Mouse (Mus musculus) heart, adult 2 months (tissue): ENCODE measurements at regions not wholly inside any gene's neighbourhood (a gene's known extent, or its start where the extent isn't known, plus 50 kb on each side); places are given as distances from the start of the nearest gene placed in this dataset.

Source experiments
- DNase-seq, 2 experiments: peaks; one replicate each; pipeline ENCODE4 v3.0.0; 2021
- H3K27ac ChIP-seq: fragments of 200-600 bp; 2 replicates; pipeline ENCODE4 v1.8.1; 2022
- H3K27me3 ChIP-seq: fragments of 200-500 bp; 2 replicates; pipeline ENCODE4 v1.6.1; 2012; ENCODE audit warnings: mild to moderate bottlenecking, low read length, inconsistent platforms, mixed read lengths; ENCODE audit not compliant: control insufficient read depth, insufficient read depth
- H3K36me3 ChIP-seq: fragments of 200-500 bp; 2 replicates; pipeline ENCODE4 v1.6.1; 2012; ENCODE audit warnings: low read length, inconsistent platforms; ENCODE audit not compliant: control insufficient read depth, insufficient read depth
- H3K4me1 ChIP-seq: fragments of 200-500 bp; 2 replicates; pipeline ENCODE4 v1.6.1; 2011; ENCODE audit warnings: low read length; ENCODE audit not compliant: control insufficient read depth, insufficient read depth
- H3K4me3 ChIP-seq: fragments of 200-600 bp; 2 replicates; pipeline ENCODE4 v1.8.1; 2022
- H3K79me2 ChIP-seq: fragments of 200-500 bp; replicated peaks from 2 replicates; pipeline ENCODE4 v1.6.1; 2012; ENCODE audit warnings: mild to moderate bottlenecking, inconsistent platforms, low read length, moderate library complexity, mixed read lengths; ENCODE audit not compliant: control insufficient read depth, insufficient read depth
- H3K9ac ChIP-seq: fragments of 200-500 bp; 2 replicates; pipeline ENCODE4 v1.6.1; 2012; ENCODE audit warnings: low read depth, mild to moderate bottlenecking, control low read depth, inconsistent platforms, low read length, mixed read lengths
- CTCF ChIP-seq: fragments of 200-600 bp; IDR thresholded peaks from 2 replicates; pipeline ENCODE4 v1.8.1; 2022; ENCODE audit warnings: antibody characterized with exemption, mild to moderate bottlenecking, moderate library complexity
- EP300 ChIP-seq: fragments of 200-500 bp; IDR thresholded peaks from 2 replicates; pipeline ENCODE4 v1.6.1; 2011; ENCODE audit warnings: low read depth, low read length, control low read depth; ENCODE audit not compliant: insufficient read depth
- POLR2A ChIP-seq: fragments of 200-500 bp; IDR thresholded peaks from 2 replicates; pipeline ENCODE4 v1.6.1; 2011; ENCODE audit warnings: mild to moderate bottlenecking, low read depth, low read length, control low read depth; ENCODE audit not compliant: insufficient read depth
- WGBS: fragments of 180-500 bp; shearing (Covaris S2); methylation state at CpG from one replicate; pipeline ENCODE4 v1.1.7; 2018; 5-methylcytosine and 5-hydroxymethylcytosine counted together
- intact Hi-C: fragments of 180-260 bp; cut with DNase I; formaldehyde crosslinking; loops from one replicate; pipeline ENCODE4 v1.15.1; 2025

GRCm38 (mm10) chr6:100366231-100366630 lies 78.9 kb upstream of the Rybp start:
- DNase-seq: no peak
- no peak overlapping the region for H3K4me3 ChIP-seq
- no peaks in the 10 kb centered on the region for H3K79me2 ChIP-seq
- intact Hi-C loops: no loop called here
- 51% methylated on average over 8 of the region's 8 CpGs for WGBS
- no peaks in the 10 kb centered on the region for H3K27me3 ChIP-seq
- H3K4me1 ChIP-seq: no peaks in the 10 kb centered on the region
- H3K36me3 ChIP-seq: no peaks in the 10 kb centered on the region
- H3K9ac ChIP-seq: no peak overlapping the region
- H3K27ac ChIP-seq: no peak overlapping the region
- TF ChIP-seq POLR2A: no peak
- TF ChIP-seq EP300: no peak
- TF ChIP-seq CTCF: no peak

GRCm38 (mm10) chr6:100365791-100366190 lies 78.5 kb upstream of the Rybp start:
- H3K27me3 ChIP-seq: no peaks in the 10 kb centered on the region
- no peak overlapping the region for H3K4me3 ChIP-seq
- no peaks in the 10 kb centered on the region for H3K36me3 ChIP-seq
- H3K27ac ChIP-seq: no peak overlapping the region
- 41% methylated on average over 4 of the region's 4 CpGs for WGBS
- TF ChIP-seq CTCF (no peak), POLR2A (no peak), EP300 (no peak)
- intact Hi-C loops: no loop called here
- no peaks in the 10 kb centered on the region for H3K79me2 ChIP-seq
- no peaks in the 10 kb centered on the region for H3K4me1 ChIP-seq
- DNase-seq: no peak
- H3K9ac ChIP-seq: no peak overlapping the region

- Histone ChIP-seq H3K4me3 (no peak overlapping the region), H3K27me3 (no peaks in the 10 kb centered on the region), H3K9ac (no peak overlapping the region), H3K36me3 (no peaks in the 10 kb centered on the region), H3K79me2 (no peaks in the 10 kb centered on the region), H3K4me1 (no peaks in the 10 kb centered on the region), H3K27ac (no peak overlapping the region)
- TF ChIP-seq EP300 (no peak), CTCF (no peak), POLR2A (no peak)
- intact Hi-C loops: no loop called here
- WGBS: 46% methylated on average over 5 of the region's 5 CpGs
- peak in 1 of 2 experiments; percentile 14 for DNase-seq
Measured at GRCm38 (mm10) chr6:100363683-100364082, 76.4 kb upstream of the Rybp start.

- Histone ChIP-seq H3K4me1 (no peaks in the 10 kb centered on the region; the same call in 1 of the 2 replicates), H3K9ac (no peak overlapping the region), H3K79me2 (no peaks in the 10 kb centered on the region), H3K36me3 (no peaks in the 10 kb centered on the region), H3K4me3 (no peak overlapping the region), H3K27me3 (no peaks in the 10 kb centered on the region), H3K27ac (no peak overlapping the region)
- WGBS: 78% methylated on average over 11 of the region's 11 CpGs
- peak; percentile 6; the same call in 1 of the 2 replicates for TF ChIP-seq CTCF
- TF ChIP-seq EP300: no peak
- DNase-seq: no peak
- intact Hi-C loops: no loop called here
Measured at GRCm38 (mm10) chr6:100356617-100357399, 69.5 kb upstream of the Rybp start.

- WGBS: 88% methylated on average over 9 of the region's 9 CpGs
- DNase-seq: no peak
- Histone ChIP-seq H3K9ac (no peak overlapping the region), H3K4me3 (no peak overlapping the region), H3K27me3 (no peaks in the 10 kb centered on the region), H3K4me1 (no peaks in the 10 kb centered on the region; the same call in 1 of the 2 replicates), H3K27ac (no peak overlapping the region), H3K36me3 (no peaks in the 10 kb centered on the region), H3K79me2 (no peaks in the 10 kb centered on the region)
- intact Hi-C loops: no loop called here
- TF ChIP-seq CTCF (no peak), POLR2A (no peak), EP300 (no peak)
Measured at GRCm38 (mm10) chr6:100355858-100356257, 68.6 kb upstream of the Rybp start.

- no peak for DNase-seq
- Histone ChIP-seq H3K4me1 (no peaks in the 10 kb centered on the region), H3K9ac (no peak overlapping the region), H3K4me3 (no peak overlapping the region), H3K36me3 (no peaks in the 10 kb centered on the region), H3K27ac (no peak overlapping the region), H3K27me3 (no peaks in the 10 kb centered on the region), H3K79me2 (no peaks in the 10 kb centered on the region)
- TF ChIP-seq POLR2A (no peak), CTCF (no peak), EP300 (no peak)
- WGBS: 86% methylated on average over 7 of the region's 7 CpGs
- intact Hi-C loops: no loop called here
Measured at GRCm38 (mm10) chr6:100347481-100347880, 60.2 kb upstream of the Rybp start.
